In the genomic region with DNA sequence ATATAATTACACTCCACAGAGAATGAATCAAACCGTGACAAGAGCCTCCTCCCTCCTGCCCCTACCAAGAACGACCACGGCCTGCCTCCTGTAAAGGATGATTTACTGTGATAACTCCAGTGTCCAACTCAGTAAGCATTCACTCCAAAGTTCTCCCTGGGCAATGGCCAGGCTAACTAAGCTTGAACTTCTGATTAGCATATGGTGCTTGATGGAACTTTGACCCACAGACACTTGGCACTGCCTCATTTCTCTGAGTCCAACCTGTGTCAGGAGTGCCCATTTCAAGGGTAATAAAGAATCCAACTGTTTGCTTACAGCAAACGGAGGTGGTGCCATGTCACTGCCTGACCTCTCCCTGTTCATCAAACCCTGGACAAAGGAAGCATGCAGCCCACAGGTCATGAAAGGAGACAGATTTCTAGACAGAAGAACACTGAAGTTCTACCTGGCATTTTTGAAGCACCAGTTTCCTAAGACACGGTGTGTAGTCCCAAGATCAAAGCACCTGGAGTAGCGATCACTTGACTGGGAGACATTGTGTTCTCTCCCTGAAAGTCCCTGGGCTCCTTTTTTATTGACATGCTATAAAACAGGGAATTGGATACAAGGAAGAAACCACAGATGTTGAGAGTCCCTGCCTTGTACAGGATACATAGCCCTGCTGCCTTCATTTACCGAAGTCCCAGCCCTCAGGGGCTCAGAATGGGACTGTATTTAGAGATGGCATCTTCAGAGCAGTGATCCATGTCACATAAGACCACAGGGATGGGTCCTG, we compare ENCODE assay signal across 19 mouse cellular contexts.
DNase-seq lines count a peak whose midpoint lies in the region; ATAC-seq lines count a peak whose summit lies in the region.
"Had no signal": no experiment of that assay in that cellular context is flagged by ENCODE, and none has a peak within 500 bp of the region (broad histone marks: within the 10 kb centered on the region; RNA-seq: fewer than 3 reads in every experiment).

No protein-coding gene starts in this region.

- intact Hi-C loops in heart, postnatal 10 days (cut with DNase I), result no loop called here

- WGBS in midbrain, embryonic 11.5 days, result 86% methylated on average over 7 of the region's 7 CpGs
- WGBS in midbrain, embryonic 15.5 days, result 78% methylated on average over 7 of the region's 7 CpGs
- WGBS in heart, embryonic 10.5 days, result 81% methylated on average over 7 of the region's 7 CpGs
- WGBS in heart, embryonic 11.5 days (ENCODE audit: insufficient replicate concordance), result 78% methylated on average over 7 of the region's 7 CpGs

- ATAC-seq in midbrain, embryonic 11.5 days (ENCODE audit: low FRiP score), result no peak
- no peak for ATAC-seq in midbrain, embryonic 15.5 days (replicated peaks)
- no peak for ATAC-seq in heart, embryonic 11.5 days (replicated peaks; ENCODE audit: insufficient number of reproducible peaks, low FRiP score, low TSS enrichment)

- no peak overlapping the region for H3K27ac ChIP-seq in midbrain, embryonic 11.5 days (ENCODE audit: low read depth, low read length)
- no peak overlapping the region for H3K27ac ChIP-seq in midbrain, embryonic 15.5 days
- H3K27ac ChIP-seq in heart, embryonic 10.5 days, result no peak overlapping the region
- H3K27ac ChIP-seq in heart, embryonic 11.5 days (ENCODE audit: low read depth, low read length), result no peak overlapping the region
- H3K27ac ChIP-seq: forebrain, embryonic 10.5 days; heart, embryonic 13.5 days; hindbrain, embryonic 15.5 days; limb, embryonic 13.5 days; neural tube, embryonic 13.5 days had no signal

- H3K4me2 ChIP-seq in midbrain, embryonic 11.5 days, result no peak overlapping the region
- H3K4me2 ChIP-seq in midbrain, embryonic 15.5 days, result no peak overlapping the region
- H3K4me2 ChIP-seq in heart, embryonic 11.5 days, result no peak overlapping the region
- H3K4me2 ChIP-seq: heart, embryonic 13.5 days; hindbrain, embryonic 15.5 days; limb, embryonic 13.5 days; neural tube, embryonic 13.5 days had no signal

- H3K4me1 ChIP-seq in midbrain, embryonic 11.5 days (ENCODE audit: control insufficient read depth, insufficient read depth, low read length), result no peaks in the 10 kb centered on the region
- H3K4me1 ChIP-seq in midbrain, embryonic 15.5 days, result no peaks in the 10 kb centered on the region
- H3K4me1 ChIP-seq in heart, embryonic 10.5 days, result peaks cover 3% of the 10 kb centered on the region; the same call in 1 of the 2 replicates
- no peaks in the 10 kb centered on the region for H3K4me1 ChIP-seq in heart, embryonic 11.5 days (ENCODE audit: control insufficient read depth, insufficient read depth, low read length)
- H3K4me1 ChIP-seq: forebrain, embryonic 10.5 days; heart, embryonic 13.5 days; hindbrain, embryonic 15.5 days; neural tube, embryonic 13.5 days had no signal

- H3K9me3 ChIP-seq in midbrain, embryonic 11.5 days (ENCODE audit: control insufficient read depth, low read length), result no peaks in the 10 kb centered on the region
- H3K9me3 ChIP-seq in midbrain, embryonic 15.5 days, result no peaks in the 10 kb centered on the region
- H3K9me3 ChIP-seq in heart, embryonic 10.5 days, result no peaks in the 10 kb centered on the region
- H3K9me3 ChIP-seq in heart, embryonic 11.5 days (replicated peaks; ENCODE audit: control insufficient read depth, low read length), result no peaks in the 10 kb centered on the region
- H3K9me3 ChIP-seq: forebrain, embryonic 10.5 days; heart, embryonic 13.5 days; hindbrain, embryonic 15.5 days; limb, embryonic 13.5 days; neural tube, embryonic 13.5 days had no signal

- no peak overlapping the region for H3K9ac ChIP-seq in midbrain, embryonic 11.5 days (ENCODE audit: low read length)
- H3K9ac ChIP-seq in midbrain, embryonic 15.5 days, result no peak overlapping the region
- H3K9ac ChIP-seq in heart, embryonic 11.5 days (ENCODE audit: low read depth, low read length), result no peak overlapping the region
- H3K9ac ChIP-seq: heart, embryonic 13.5 days; hindbrain, embryonic 15.5 days; limb, embryonic 13.5 days; neural tube, embryonic 13.5 days had no signal

- no peak overlapping the region for H3K4me3 ChIP-seq in midbrain, embryonic 11.5 days (ENCODE audit: low read depth, low read length)
- no peak overlapping the region for H3K4me3 ChIP-seq in midbrain, embryonic 15.5 days
- no peak overlapping the region for H3K4me3 ChIP-seq in heart, embryonic 10.5 days
- H3K4me3 ChIP-seq in heart, embryonic 11.5 days (ENCODE audit: low read depth, low read length), result no peak overlapping the region
- H3K4me3 ChIP-seq: forebrain, embryonic 10.5 days; heart, embryonic 13.5 days; hindbrain, embryonic 15.5 days; limb, embryonic 13.5 days; neural tube, embryonic 13.5 days had no signal

- DNase-seq in midbrain, embryonic 11.5 days (ENCODE audit: low spot score, missing footprints), result peak; percentile 64
- DNase-seq in kidney, adult 8-10 months, result peak; percentile 88 to 94
- peak; percentile 83 for DNase-seq in kidney, postnatal 14 days
- no peak for DNase-seq in heart, postnatal 10 days
- no peak for DNase-seq in heart, embryonic 10.5 days (ENCODE audit: low spot score)
- DNase-seq: B cell, adult 2 months; cerebellum, adult 2 months; cerebellum, postnatal 36 days; heart, postnatal 36 days; lung, postnatal 36 days; spleen, adult 18-20 months; thymus, postnatal 4 days had no signal

- no peaks in the 10 kb centered on the region for H3K27me3 ChIP-seq in midbrain, embryonic 11.5 days (ENCODE audit: control insufficient read depth, insufficient read depth, low read length)
- no peaks in the 10 kb centered on the region for H3K27me3 ChIP-seq in midbrain, embryonic 15.5 days (replicated peaks)
- H3K27me3 ChIP-seq in heart, embryonic 10.5 days (ENCODE audit: insufficient read depth, poor library complexity, severe bottlenecking), result no peaks in the 10 kb centered on the region
- H3K27me3 ChIP-seq in heart, embryonic 11.5 days (ENCODE audit: control insufficient read depth, insufficient read depth, low read length), result no peaks in the 10 kb centered on the region
- H3K27me3 ChIP-seq: heart, embryonic 13.5 days; hindbrain, embryonic 15.5 days; limb, embryonic 13.5 days; neural tube, embryonic 13.5 days had no signal

- H3K36me3 ChIP-seq in midbrain, embryonic 11.5 days (ENCODE audit: control insufficient read depth, insufficient read depth, low read length), result no peaks in the 10 kb centered on the region
- H3K36me3 ChIP-seq in midbrain, embryonic 15.5 days (replicated peaks), result no peaks in the 10 kb centered on the region
- no peaks in the 10 kb centered on the region for H3K36me3 ChIP-seq in heart, embryonic 10.5 days
- H3K36me3 ChIP-seq in heart, embryonic 11.5 days (ENCODE audit: control insufficient read depth, insufficient read depth, low read length), result no peaks in the 10 kb centered on the region
- H3K36me3 ChIP-seq: forebrain, embryonic 10.5 days; heart, embryonic 13.5 days; hindbrain, embryonic 15.5 days; limb, embryonic 13.5 days; neural tube, embryonic 13.5 days had no signal

Comparison
In these comparisons a context has a peak if more than half of its experiments do, and no peak if none do; other contexts are left out.
1. DNase-seq: peak in midbrain, embryonic 11.5 days (single experiment), kidney, adult 8-10 months (2 of 2) and kidney, postnatal 14 days (single experiment); none in heart, postnatal 10 days (0 of 2) and heart, embryonic 10.5 days (single experiment).